In genomic region chr14:19311614-19312013, GRCm38 (mm10) we compare ENCODE assay signal across 15 mouse cellular contexts.
"Had no signal": no experiment of that assay in that cellular context is flagged by ENCODE, and none has a peak within 500 bp of the region (broad histone marks: within the 10 kb centered on the region; RNA-seq: fewer than 3 reads in every experiment).

No protein-coding gene starts in this region.

- DNase-seq: kidney, adult 8-10 months; kidney, postnatal 36 days; layer of hippocampus, adult 9-11 months; layer of hippocampus, postnatal 36 days; midbrain, embryonic 14.5 days; right cerebral cortex, adult 18-20 months; right cerebral cortex, postnatal 25 days; thymus, adult 2 months; thymus, postnatal 25 days had no signal

- H3K9me3 ChIP-seq: lung, embryonic 15.5 days had no signal

- H3K4me3 ChIP-seq: limb, embryonic 15.5 days; lung, embryonic 15.5 days; midbrain, embryonic 10.5 days; myocyte; neural tube, embryonic 15.5 days had no signal

- H3K4me2 ChIP-seq: limb, embryonic 15.5 days; lung, embryonic 15.5 days; neural tube, embryonic 15.5 days had no signal

- H3K9ac ChIP-seq: limb, embryonic 15.5 days; lung, embryonic 15.5 days; neural tube, embryonic 15.5 days had no signal

- H3K4me1 ChIP-seq: limb, embryonic 15.5 days; lung, embryonic 15.5 days; midbrain, embryonic 10.5 days; neural tube, embryonic 15.5 days had no signal

- H3K36me3 ChIP-seq: limb, embryonic 15.5 days; lung, embryonic 15.5 days; midbrain, embryonic 10.5 days; neural tube, embryonic 15.5 days had no signal

- H3K27me3 ChIP-seq: limb, embryonic 15.5 days; lung, embryonic 15.5 days; neural tube, embryonic 15.5 days had no signal

- H3K27ac ChIP-seq: kidney, postnatal 0 days; limb, embryonic 15.5 days; lung, embryonic 15.5 days; midbrain, embryonic 10.5 days; neural tube, embryonic 15.5 days had no signal
